In the genomic region with DNA sequence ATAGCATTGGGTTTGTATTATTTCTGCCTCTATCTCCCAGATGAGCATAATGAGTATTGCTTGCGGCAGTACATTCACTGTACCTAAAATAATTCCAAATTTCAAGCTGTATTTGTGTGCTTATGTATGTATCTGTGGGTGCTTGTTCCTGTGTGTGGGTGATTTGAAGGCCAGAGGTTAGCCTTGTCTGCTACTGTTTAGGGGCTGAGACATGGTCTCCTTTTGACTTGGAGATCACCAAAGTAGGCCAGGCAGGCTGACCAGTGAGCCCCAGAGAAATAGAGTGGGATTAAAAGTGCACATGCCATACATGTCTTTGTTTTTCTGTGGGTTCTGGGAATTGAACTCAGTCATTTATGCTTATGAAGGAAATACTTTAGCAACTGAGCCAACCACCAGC, we compare ENCODE assay signal across 17 mouse cellular contexts.
"Had no signal": no experiment of that assay in that cellular context is flagged by ENCODE, and none has a peak within 500 bp of the region (broad histone marks: within the 10 kb centered on the region; RNA-seq: fewer than 3 reads in every experiment).

No protein-coding gene starts in this region.

- H3K27ac ChIP-seq: macrophage; midbrain, embryonic 15.5 days; neural tube, embryonic 12.5 days; stomach, postnatal 0 days had no signal

- H3K36me3 ChIP-seq: lung, embryonic 15.5 days; midbrain, embryonic 12.5 days; midbrain, embryonic 15.5 days; neural tube, embryonic 12.5 days; stomach, embryonic 15.5 days had no signal

- H3K4me3 ChIP-seq: lung, embryonic 15.5 days; megakaryocyte, embryonic 14.5 days; midbrain, embryonic 12.5 days; midbrain, embryonic 15.5 days; neural tube, embryonic 12.5 days; stomach, embryonic 15.5 days had no signal

- H3K4me2 ChIP-seq: lung, embryonic 15.5 days; midbrain, embryonic 12.5 days; midbrain, embryonic 15.5 days; neural tube, embryonic 12.5 days; stomach, embryonic 15.5 days had no signal

- DNase-seq: liver, postnatal 0 days; lung, adult 2 months; lung, postnatal 14 days; lung, postnatal 36 days; right cerebral cortex, postnatal 14 days; thymus, adult 2 months; thymus, postnatal 25 days; thymus, postnatal 4 days had no signal

- ATAC-seq: liver, postnatal 0 days; lung, postnatal 0 days; midbrain, embryonic 15.5 days had no signal

- H3K9ac ChIP-seq: liver, postnatal 0 days; lung, embryonic 15.5 days; midbrain, embryonic 12.5 days; midbrain, embryonic 15.5 days; neural tube, embryonic 12.5 days; stomach, embryonic 15.5 days had no signal

- H3K27me3 ChIP-seq: lung, embryonic 15.5 days; megakaryocyte, embryonic 14.5 days; midbrain, embryonic 12.5 days; midbrain, embryonic 15.5 days; neural tube, embryonic 12.5 days; stomach, embryonic 15.5 days had no signal

- H3K4me1 ChIP-seq: megakaryocyte, embryonic 14.5 days; midbrain, embryonic 15.5 days had no signal

- H3K9me3 ChIP-seq: lung, embryonic 15.5 days; megakaryocyte, embryonic 14.5 days; midbrain, embryonic 12.5 days; midbrain, embryonic 15.5 days; neural tube, embryonic 12.5 days; stomach, embryonic 15.5 days had no signal
